Mouse (Mus musculus) liver, embryonic 11.5 days (tissue): Measurements from ENCODE around the gene Atf7. TPM values are rescaled to one million over a fixed set of nuclear protein-coding genes. Genes with fewer than 3 reads are reported as not detected.

Experiments used
- ATAC-seq: fragments of 200-750 bp; cut with Nextera tagmentation; replicated peaks from 2 replicates; pipeline ENCODE4 v1.8.0; 2017; ENCODE audit warnings: moderate number of reproducible peaks, mild to moderate bottlenecking, moderate TSS enrichment, moderate library complexity; ENCODE audit not compliant: low FRiP score
- DNase-seq: peaks from one replicate; pipeline ENCODE4 v3.0.0-alpha.2; 2017; ENCODE audit warnings: low spot score
- H3K27ac ChIP-seq: fragments of 300-500 bp; sonication (generic); 2 replicates; pipeline ENCODE4 v1.5.1; 2014; ENCODE audit warnings: mild to moderate bottlenecking, low read depth, low read length, control low read depth
- H3K27me3 ChIP-seq: fragments of 300-500 bp; sonication (generic); replicated peaks from 2 replicates; pipeline ENCODE4 v1.6.1; 2014; ENCODE audit warnings: low read length, mixed read lengths; ENCODE audit not compliant: control insufficient read depth, insufficient read depth
- H3K36me3 ChIP-seq: fragments of 300-500 bp; sonication (generic); 2 replicates; pipeline ENCODE4 v1.6.1; 2014; ENCODE audit warnings: mild to moderate bottlenecking, low read length, moderate library complexity, mixed read lengths; ENCODE audit not compliant: control insufficient read depth, insufficient read depth
- H3K4me1 ChIP-seq: fragments of 300-500 bp; sonication (generic); replicated peaks from 2 replicates; pipeline ENCODE4 v1.6.1; 2014; ENCODE audit warnings: low read length, mixed read lengths; ENCODE audit not compliant: control insufficient read depth, insufficient read depth
- H3K4me2 ChIP-seq: fragments of 300-500 bp; sonication (generic); 2 replicates; pipeline ENCODE4 v1.6.1; 2014; ENCODE audit warnings: mild to moderate bottlenecking, control low read depth, moderate library complexity
- H3K4me3 ChIP-seq: fragments of 300-500 bp; sonication (generic); 2 replicates; pipeline ENCODE4 v1.5.1; 2014; ENCODE audit warnings: low read depth, low read length, control low read depth
- H3K9ac ChIP-seq: fragments of 300-500 bp; sonication (generic); 2 replicates; pipeline ENCODE4 v1.6.1; 2014; ENCODE audit warnings: low read depth, low read length, control low read depth
- H3K9me3 ChIP-seq: fragments of 300-500 bp; sonication (generic); 2 replicates; pipeline ENCODE4 v1.6.1; 2016; ENCODE audit warnings: low read length, inconsistent platforms, mixed read lengths; ENCODE audit not compliant: control insufficient read depth
- WGBS: fragments of 180-500 bp; shearing (Covaris S2); extraction: QIAGEN DNeasy Blood & Tissue Kit; methylation state at CpG from one replicate; pipeline ENCODE4 v1.1.7; 2014; 5-methylcytosine and 5-hydroxymethylcytosine counted together
- polyA plus RNA-seq: library from polyadenylated mRNA; unstranded; fragments of >200 nt; fragmentation: Nextera tagmentation; extraction: Ambion mirVana; gene quantifications from 2 replicates; pipeline ENCODE4 v1.2.1, GENCODE M21; 2014

Atf7 gene
- polyA plus RNA-seq, 1 experiment from 2014 or later = 17.1 TPM

DNA sequence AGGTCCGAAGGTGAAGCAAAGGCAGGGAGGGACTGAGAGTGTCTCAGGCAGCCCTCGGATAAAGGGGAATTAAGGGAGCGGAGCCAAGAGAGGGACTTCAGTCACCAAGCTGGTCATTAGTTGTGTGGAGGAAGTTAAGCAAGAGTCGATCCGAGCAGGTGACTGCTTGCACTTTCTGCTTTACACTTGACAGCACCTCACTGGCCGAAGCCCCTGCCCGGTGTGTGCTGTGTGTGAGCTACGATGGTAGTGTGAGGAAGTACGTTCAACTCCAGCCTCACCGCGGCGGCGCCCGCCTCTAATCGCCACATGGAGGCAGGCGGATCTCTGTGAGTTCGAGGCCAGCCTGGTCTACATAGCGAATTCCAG is 407 bp upstream of the Atf7 start:
- Histone ChIP-seq H3K4me2 (peak overlapping the region; percentile 92), H3K36me3 (no peaks in the 10 kb centered on the region), H3K4me3 (peak overlapping the region; percentile 80), H3K27me3 (no peaks in the 10 kb centered on the region), H3K27ac (peak overlapping the region; percentile 93), H3K9me3 (no peaks in the 10 kb centered on the region), H3K4me1 (peaks cover 16% of the 10 kb centered on the region), H3K9ac (peak overlapping the region; percentile 79)
- DNase-seq (no peak), ATAC-seq (no peak)
- WGBS = under 1% methylated on average over 18 of the region's 18 CpGs

DNA sequence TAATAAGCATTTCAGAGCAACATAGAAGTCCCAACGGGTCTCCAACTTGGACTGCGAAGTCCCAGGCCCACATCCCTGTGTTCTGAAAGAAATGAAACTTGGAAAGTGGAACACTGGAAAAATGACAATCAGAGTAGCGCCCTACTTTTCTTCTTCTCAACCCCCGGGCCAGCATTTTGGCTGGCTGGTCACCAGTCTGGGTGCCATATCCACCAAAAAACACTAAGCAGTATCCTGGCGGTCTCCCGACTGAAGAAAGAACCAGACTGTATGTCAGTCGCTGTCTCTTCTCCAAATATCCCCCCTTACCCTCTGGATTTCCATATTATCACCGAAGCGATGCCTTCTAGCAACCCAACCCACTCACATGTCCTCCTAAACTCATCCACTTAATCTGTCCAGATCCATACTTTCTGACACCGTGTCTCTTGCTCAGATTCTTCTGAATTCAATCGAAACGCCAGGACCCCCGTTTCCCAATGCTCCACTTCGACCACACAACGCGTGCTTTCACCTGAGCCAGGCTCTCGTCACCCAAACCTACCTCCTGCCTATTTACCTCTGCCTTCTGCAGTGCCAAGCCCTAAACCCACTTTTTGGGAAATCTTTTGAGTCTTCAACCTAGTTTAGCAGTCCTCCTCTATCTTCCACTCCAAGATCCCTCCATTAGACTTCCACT is 834 bp downstream of the Atf7 start:
- Histone ChIP-seq H3K27me3 (no peaks in the 10 kb centered on the region), H3K4me2 (peak overlapping the region; percentile 92), H3K9ac (peak overlapping the region; percentile 79), H3K36me3 (no peaks in the 10 kb centered on the region), H3K9me3 (no peaks in the 10 kb centered on the region), H3K4me1 (peaks cover 16% of the 10 kb centered on the region), H3K27ac (peak overlapping the region; percentile 93), H3K4me3 (peak overlapping the region; percentile 80)
- ATAC-seq (peak; percentile 1; the same call in 1 of the 2 replicates), DNase-seq (peak; percentile 33)
- WGBS = 5% methylated on average over 17 of the region's 17 CpGs

DNA sequence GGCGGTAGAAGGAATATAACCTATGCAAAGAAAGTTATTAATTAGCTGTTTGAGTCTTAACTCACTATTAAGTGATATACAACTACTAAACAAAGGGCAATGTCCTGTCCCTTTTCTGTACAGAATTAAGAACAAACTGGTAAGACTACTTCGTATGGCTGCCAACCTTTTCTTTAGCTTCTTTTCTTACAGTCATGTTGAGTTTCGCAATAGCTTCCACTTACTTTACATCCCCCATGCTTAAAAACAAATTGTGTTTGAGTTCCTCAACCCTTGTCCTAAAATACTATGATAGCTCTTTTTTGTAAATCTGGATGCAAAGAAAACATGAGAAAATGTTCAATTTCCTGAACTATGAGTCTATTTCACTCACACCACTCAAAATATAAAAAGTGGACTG is 2.1 kb downstream of the Atf7 start:
- no peaks in the 10 kb centered on the region for H3K27me3 ChIP-seq
- H3K27ac ChIP-seq = no peak overlapping the region
- H3K4me3 ChIP-seq = no peak overlapping the region; the same call in 1 of the 2 replicates
- no peak overlapping the region for H3K9ac ChIP-seq
- H3K4me2 ChIP-seq = peak overlapping the region; percentile 47
- H3K36me3 ChIP-seq = no peaks in the 10 kb centered on the region
- 88% methylated on average over 3 of the region's 3 CpGs for WGBS
- no peak for DNase-seq
- peaks cover 16% of the 10 kb centered on the region for H3K4me1 ChIP-seq
- ATAC-seq = no peak
- H3K9me3 ChIP-seq = no peaks in the 10 kb centered on the region

DNA sequence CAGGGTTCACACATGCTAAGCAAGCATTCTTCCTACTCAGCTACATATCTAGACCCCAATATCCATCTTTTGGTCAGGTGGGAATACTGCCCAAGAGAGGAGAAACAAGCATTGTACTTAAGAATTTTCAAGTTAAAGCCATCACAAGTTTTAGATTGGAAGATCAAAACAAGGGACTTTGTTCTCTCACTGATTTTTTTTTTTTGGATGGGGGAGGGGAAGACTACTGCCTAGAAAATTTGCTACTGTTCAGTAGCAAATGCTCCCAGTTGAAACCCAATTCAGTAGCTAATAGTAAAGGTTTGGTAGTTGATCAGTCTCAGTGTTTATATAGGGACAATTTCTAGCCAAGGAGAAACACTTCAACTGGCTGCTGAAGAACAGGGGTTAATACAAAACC is 2.7 kb downstream of the Atf7 start:
- Histone ChIP-seq H3K4me3 (no peak overlapping the region), H3K4me1 (peaks cover 16% of the 10 kb centered on the region), H3K4me2 (no peak overlapping the region; the same call in 1 of the 2 replicates), H3K27me3 (no peaks in the 10 kb centered on the region), H3K27ac (no peak overlapping the region), H3K9ac (no peak overlapping the region), H3K36me3 (no peaks in the 10 kb centered on the region), H3K9me3 (no peaks in the 10 kb centered on the region)
- DNase-seq (no peak), ATAC-seq (no peak)

DNA sequence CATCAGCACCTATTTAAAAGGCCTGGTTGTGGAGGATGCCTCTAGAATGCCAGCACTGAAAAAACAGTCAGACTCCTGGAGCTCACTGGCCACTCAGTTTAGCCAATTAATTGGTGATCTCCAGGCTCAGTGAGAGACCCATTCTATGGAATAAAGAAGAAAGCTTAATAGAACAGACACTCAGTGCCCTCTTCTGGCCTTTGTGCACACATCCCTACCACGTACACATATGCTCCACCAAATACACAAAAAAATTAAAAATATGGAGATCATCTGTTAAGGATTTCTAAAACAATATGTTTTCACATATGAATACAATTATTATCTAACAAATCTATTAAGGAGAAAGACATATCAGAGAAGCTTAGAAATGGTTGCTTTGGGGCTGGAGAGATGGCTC is 4.5 kb downstream of the Atf7 start:
- H3K4me2 ChIP-seq = no peak overlapping the region
- 88% methylated on average over 1 of the region's 1 CpGs for WGBS
- no peak overlapping the region for H3K4me3 ChIP-seq
- H3K4me1 ChIP-seq = peaks cover 11% of the 10 kb centered on the region
- H3K27me3 ChIP-seq = no peaks in the 10 kb centered on the region
- no peak overlapping the region for H3K27ac ChIP-seq
- H3K36me3 ChIP-seq = no peaks in the 10 kb centered on the region
- ATAC-seq (no peak), DNase-seq (no peak)
- no peak overlapping the region for H3K9ac ChIP-seq
- no peaks in the 10 kb centered on the region for H3K9me3 ChIP-seq

DNA sequence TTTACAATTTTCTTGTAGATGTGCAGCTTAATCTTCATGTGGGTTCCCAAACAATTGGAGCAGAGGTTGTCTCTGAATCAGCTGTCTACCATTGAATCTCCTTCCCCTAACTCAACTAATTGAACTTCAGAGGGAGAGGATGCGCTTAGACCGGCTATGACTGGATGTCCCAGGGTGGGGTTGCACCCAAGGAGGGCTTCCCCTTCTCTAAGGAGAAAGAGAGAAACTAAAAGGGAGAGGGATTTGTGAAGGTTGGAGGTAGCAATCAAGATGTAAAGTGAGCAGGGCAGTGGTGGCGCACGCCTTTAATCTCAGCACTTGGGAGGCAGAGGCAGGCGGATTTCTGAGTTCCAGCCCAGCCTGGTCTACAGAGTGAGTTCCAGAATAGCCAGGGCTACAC is 5.8 kb downstream of the Atf7 start:
- Histone ChIP-seq H3K4me3 (no peak overlapping the region), H3K27me3 (no peaks in the 10 kb centered on the region), H3K9ac (no peak overlapping the region), H3K27ac (no peak overlapping the region), H3K4me1 (peaks cover 11% of the 10 kb centered on the region), H3K36me3 (no peaks in the 10 kb centered on the region), H3K9me3 (no peaks in the 10 kb centered on the region), H3K4me2 (no peak overlapping the region)
- DNase-seq = no peak
- no peak for ATAC-seq
- 91% methylated on average over 5 of the region's 5 CpGs for WGBS

DNA sequence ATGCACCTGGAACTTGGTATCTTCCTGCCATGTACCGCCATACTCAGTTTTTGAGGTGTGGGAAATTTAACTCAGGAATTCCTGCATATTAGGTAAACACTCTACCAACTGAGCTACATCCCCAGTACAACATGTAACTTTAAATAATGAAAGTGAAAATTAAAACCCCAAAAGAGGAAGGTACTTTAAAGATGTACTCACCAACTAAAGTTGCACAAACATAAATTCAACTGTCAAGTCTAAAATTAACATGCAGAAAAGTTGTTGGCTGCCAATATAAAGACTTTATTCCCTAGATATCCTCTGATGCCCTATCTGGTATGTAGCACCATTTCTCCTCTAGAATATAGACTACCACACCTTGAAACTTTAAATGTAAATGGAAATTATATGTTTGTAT is 7.6 kb downstream of the Atf7 start:
- Histone ChIP-seq H3K4me2 (no peak overlapping the region), H3K4me3 (no peak overlapping the region), H3K9me3 (no peaks in the 10 kb centered on the region), H3K9ac (no peak overlapping the region), H3K27me3 (no peaks in the 10 kb centered on the region), H3K36me3 (no peaks in the 10 kb centered on the region), H3K27ac (no peak overlapping the region), H3K4me1 (peaks cover 4% of the 10 kb centered on the region; the same call in 1 of the 2 replicates)
- ATAC-seq = no peak
- WGBS = 93% methylated on average over 1 of the region's 1 CpGs
- DNase-seq = no peak

DNA sequence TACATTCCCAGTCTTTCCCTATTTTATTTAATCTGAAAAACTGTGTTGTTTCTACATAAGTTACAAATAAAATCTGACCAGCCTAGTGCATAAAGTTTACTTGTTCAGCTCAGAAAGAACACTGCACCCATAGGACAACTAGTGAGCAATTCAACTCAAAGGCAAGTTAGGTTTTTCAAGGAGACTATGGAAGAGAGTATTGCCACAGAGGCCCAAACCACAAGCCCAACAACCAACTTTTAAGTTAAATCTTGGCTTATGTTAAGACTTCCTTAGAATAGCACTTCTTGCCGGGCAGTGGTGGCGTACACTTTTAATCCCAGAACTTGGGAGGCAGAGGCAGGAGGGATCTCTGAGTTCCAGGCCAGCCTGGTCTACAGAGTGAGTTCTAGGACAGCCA is 9.1 kb downstream of the Atf7 start:
- Histone ChIP-seq H3K4me3 (no peak overlapping the region), H3K27ac (no peak overlapping the region), H3K36me3 (no peaks in the 10 kb centered on the region), H3K4me2 (no peak overlapping the region), H3K4me1 (peaks cover 4% of the 10 kb centered on the region; the same call in 1 of the 2 replicates), H3K9ac (no peak overlapping the region), H3K27me3 (no peaks in the 10 kb centered on the region), H3K9me3 (no peaks in the 10 kb centered on the region)
- 89% methylated on average over 2 of the region's 2 CpGs for WGBS
- DNase-seq = no peak
- ATAC-seq = no peak

DNA sequence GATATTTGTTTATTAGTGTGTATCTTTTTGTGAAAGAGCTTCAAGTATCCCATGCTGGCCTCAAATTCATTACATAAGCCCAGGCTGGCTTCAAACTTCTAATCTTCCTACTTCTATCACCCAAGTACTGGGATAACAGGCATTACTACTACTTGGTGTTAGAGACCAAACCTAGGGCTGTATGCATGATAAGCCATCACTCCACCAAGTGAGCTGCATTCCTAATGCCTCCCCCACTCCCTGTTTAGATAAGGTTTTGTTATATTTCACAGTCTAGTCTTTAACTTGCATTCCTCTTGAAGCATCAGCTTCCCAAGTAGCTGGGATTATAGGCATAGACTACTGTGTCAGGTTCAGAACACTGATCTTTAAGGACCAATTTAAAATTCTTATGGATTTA is 11.0 kb downstream of the Atf7 start:
- Histone ChIP-seq H3K4me3 (no peak overlapping the region), H3K27me3 (no peaks in the 10 kb centered on the region), H3K4me2 (no peak overlapping the region), H3K4me1 (peaks cover 4% of the 10 kb centered on the region; the same call in 1 of the 2 replicates), H3K9me3 (no peaks in the 10 kb centered on the region), H3K27ac (no peak overlapping the region), H3K36me3 (no peaks in the 10 kb centered on the region), H3K9ac (no peak overlapping the region)
- ATAC-seq = peak; percentile 49; the same call in 1 of the 2 replicates
- DNase-seq = no peak
